Mouse (Mus musculus) heart, embryonic 12.5 days (tissue): ENCODE results near the gene Fam207a. TPM values are rescaled to one million over a fixed set of nuclear protein-coding genes. Genes with fewer than 3 reads are reported as not detected.

Source experiments
- ATAC-seq: fragments of 200-750 bp; cut with Nextera tagmentation; 2 replicates; pipeline ENCODE4 v1.8.0; 2017; ENCODE audit warnings: moderate TSS enrichment, moderate library complexity; ENCODE audit not compliant: insufficient number of reproducible peaks, low FRiP score
- H3K27ac ChIP-seq: fragments of 300-500 bp; sonication (generic); 2 replicates; pipeline ENCODE4 v1.5.1; 2016; ENCODE audit warnings: mild to moderate bottlenecking, moderate library complexity; ENCODE audit not compliant: poor library complexity, severe bottlenecking
- H3K27me3 ChIP-seq: fragments of 300-500 bp; sonication (generic); replicated peaks from 2 replicates; pipeline ENCODE4 v1.6.1; 2016; ENCODE audit warnings: mild to moderate bottlenecking, moderate library complexity
- H3K36me3 ChIP-seq: fragments of 300-500 bp; sonication (generic); 2 replicates; pipeline ENCODE4 v1.6.1; 2016; ENCODE audit warnings: mild to moderate bottlenecking, moderate library complexity
- H3K4me1 ChIP-seq: fragments of 300-500 bp; sonication (generic); replicated peaks from 2 replicates; pipeline ENCODE4 v1.6.1; 2016; ENCODE audit warnings: mild to moderate bottlenecking
- H3K4me2 ChIP-seq: fragments of 300-500 bp; sonication (generic); 2 replicates; pipeline ENCODE4 v1.6.1; 2016; ENCODE audit warnings: mild to moderate bottlenecking, moderate library complexity
- H3K4me3 ChIP-seq: fragments of 300-500 bp; sonication (generic); 2 replicates; pipeline ENCODE4 v1.5.1; 2016; ENCODE audit warnings: mild to moderate bottlenecking
- H3K9ac ChIP-seq: fragments of 300-500 bp; sonication (generic); 2 replicates; pipeline ENCODE4 v1.6.1; 2016; ENCODE audit warnings: mild to moderate bottlenecking, moderate library complexity
- H3K9me3 ChIP-seq: fragments of 300-500 bp; sonication (generic); replicated peaks from 2 replicates; pipeline ENCODE4 v1.6.1; 2016; ENCODE audit warnings: mild to moderate bottlenecking, moderate library complexity
- WGBS: fragments of 180-500 bp; shearing (Covaris S2); methylation state at CpG from one replicate; pipeline ENCODE4 v1.1.7; 2016; 5-methylcytosine and 5-hydroxymethylcytosine counted together
- polyA plus RNA-seq: library from polyadenylated mRNA; unstranded; fragments of >200 nt; fragmentation: Nextera tagmentation; extraction: Ambion mirVana; gene quantifications from 2 replicates; pipeline ENCODE4 v1.2.1, GENCODE M21; 2016

Fam207a gene
- polyA plus RNA-seq, 1 experiment from 2014 or later = 31.0 TPM

- Histone ChIP-seq H3K9me3 (no peaks in the 10 kb centered on the region), H3K27me3 (no peaks in the 10 kb centered on the region), H3K36me3 (peaks cover 72% of the 10 kb centered on the region), H3K27ac (no peak overlapping the region), H3K4me2 (no peak overlapping the region), H3K9ac (no peak overlapping the region; the same call in 1 of the 2 replicates), H3K4me1 (peaks cover 21% of the 10 kb centered on the region), H3K4me3 (no peak overlapping the region)
- 82% methylated on average over 15 of the region's 15 CpGs for WGBS
- no peak for ATAC-seq
Observed at GRCm38 (mm10) chr10:77510225-77510982, 5.2 kb downstream of the Fam207a start.

- Histone ChIP-seq H3K27ac (no peak overlapping the region), H3K9ac (peak overlapping the region; percentile 42; the same call in 1 of the 2 replicates)
- WGBS = 57% methylated on average over 12 of the region's 12 CpGs
Observed at GRCm38 (mm10) chr10:77509403-77510187, 6.0 kb downstream of the Fam207a start.

GRCm38 (mm10) chr10:77508744-77509143 lies 6.8 kb downstream of the Fam207a start:
- Histone ChIP-seq H3K4me3 (no peak overlapping the region), H3K36me3 (peaks cover 77% of the 10 kb centered on the region), H3K27me3 (no peaks in the 10 kb centered on the region), H3K9me3 (no peaks in the 10 kb centered on the region), H3K27ac (no peak overlapping the region), H3K9ac (no peak overlapping the region), H3K4me1 (peaks cover 10% of the 10 kb centered on the region; the same call in 1 of the 2 replicates), H3K4me2 (no peak overlapping the region)
- 90% methylated on average over 3 of the region's 3 CpGs for WGBS
- ATAC-seq = no peak

More at GRCm38 (mm10) chr10:77509403-77510187, 6.0 kb downstream of the Fam207a start:
- no peak overlapping the region for H3K4me3 ChIP-seq
- peaks cover 77% of the 10 kb centered on the region for H3K36me3 ChIP-seq
- peaks cover 15% of the 10 kb centered on the region for H3K4me1 ChIP-seq
- no peaks in the 10 kb centered on the region for H3K9me3 ChIP-seq
- peak; percentile 67 for ATAC-seq
- H3K27me3 ChIP-seq = no peaks in the 10 kb centered on the region
- H3K4me2 ChIP-seq = no peak overlapping the region

- H3K9ac ChIP-seq = no peak overlapping the region
- no peak overlapping the region for H3K4me2 ChIP-seq
- no peak overlapping the region for H3K27ac ChIP-seq
- peaks cover 10% of the 10 kb centered on the region; the same call in 1 of the 2 replicates for H3K4me1 ChIP-seq
- H3K36me3 ChIP-seq = peaks cover 79% of the 10 kb centered on the region
- H3K27me3 ChIP-seq = no peaks in the 10 kb centered on the region
- no peak overlapping the region for H3K4me3 ChIP-seq
- ATAC-seq = no peak
- H3K9me3 ChIP-seq = no peaks in the 10 kb centered on the region
- 73% methylated on average over 4 of the region's 4 CpGs for WGBS
Observed at GRCm38 (mm10) chr10:77507779-77508178, 7.8 kb downstream of the Fam207a start.

- no peaks in the 10 kb centered on the region for H3K9me3 ChIP-seq
- no peaks in the 10 kb centered on the region for H3K27me3 ChIP-seq
- H3K36me3 ChIP-seq = peaks cover 75% of the 10 kb centered on the region
- no peak for ATAC-seq
- peaks cover 10% of the 10 kb centered on the region; the same call in 1 of the 2 replicates for H3K4me1 ChIP-seq
- H3K27ac ChIP-seq = no peak overlapping the region
- no peak overlapping the region for H3K9ac ChIP-seq
- WGBS = 85% methylated on average over 13 of the region's 13 CpGs
- H3K4me3 ChIP-seq = no peak overlapping the region
- H3K4me2 ChIP-seq = no peak overlapping the region
Observed at GRCm38 (mm10) chr10:77506961-77507577, 8.5 kb downstream of the Fam207a start.

- Histone ChIP-seq H3K4me1 (peaks cover 10% of the 10 kb centered on the region; the same call in 1 of the 2 replicates), H3K27me3 (no peaks in the 10 kb centered on the region), H3K36me3 (peaks cover 75% of the 10 kb centered on the region), H3K4me3 (no peak overlapping the region), H3K27ac (no peak overlapping the region), H3K9ac (no peak overlapping the region), H3K4me2 (no peak overlapping the region), H3K9me3 (no peaks in the 10 kb centered on the region)
- WGBS = 85% methylated on average over 5 of the region's 5 CpGs
- no peak for ATAC-seq
Observed at GRCm38 (mm10) chr10:77506526-77506925, 9.1 kb downstream of the Fam207a start.

GRCm38 (mm10) chr10:77504143-77504542 lies 11.4 kb downstream of the Fam207a start:
- Histone ChIP-seq H3K4me3 (no peak overlapping the region), H3K4me1 (peaks cover 6% of the 10 kb centered on the region), H3K36me3 (peaks cover 70% of the 10 kb centered on the region), H3K4me2 (no peak overlapping the region), H3K27me3 (no peaks in the 10 kb centered on the region), H3K9ac (no peak overlapping the region), H3K27ac (no peak overlapping the region), H3K9me3 (no peaks in the 10 kb centered on the region)
- WGBS = 94% methylated on average over 6 of the region's 6 CpGs
- ATAC-seq = no peak

- no peaks in the 10 kb centered on the region for H3K9me3 ChIP-seq
- no peaks in the 10 kb centered on the region for H3K27me3 ChIP-seq
- peaks cover 72% of the 10 kb centered on the region for H3K36me3 ChIP-seq
- no peak for ATAC-seq
- no peak overlapping the region for H3K27ac ChIP-seq
- no peak overlapping the region for H3K4me2 ChIP-seq
- no peak overlapping the region for H3K9ac ChIP-seq
- WGBS = 86% methylated on average over 25 of the region's 25 CpGs
- peaks cover 9% of the 10 kb centered on the region for H3K4me1 ChIP-seq
- H3K4me3 ChIP-seq = no peak overlapping the region
Observed at GRCm38 (mm10) chr10:77502967-77503922, 12.3 kb downstream of the Fam207a start.

GRCm38 (mm10) chr10:77500636-77501035 lies 14.9 kb downstream of the Fam207a start:
- peaks cover 69% of the 10 kb centered on the region for H3K36me3 ChIP-seq
- WGBS = 85% methylated on average over 14 of the region's 14 CpGs

GRCm38 (mm10) chr10:77498254-77498653 lies 17.3 kb downstream of the Fam207a start:
- H3K9me3 ChIP-seq = no peaks in the 10 kb centered on the region
- no peak overlapping the region for H3K4me3 ChIP-seq
- H3K36me3 ChIP-seq = peaks cover 73% of the 10 kb centered on the region
- peaks cover 10% of the 10 kb centered on the region for H3K4me1 ChIP-seq
- H3K27me3 ChIP-seq = no peaks in the 10 kb centered on the region
- no peak overlapping the region for H3K27ac ChIP-seq
- no peak for ATAC-seq
- WGBS = 71% methylated on average over 6 of the region's 6 CpGs
- H3K4me2 ChIP-seq = no peak overlapping the region
- no peak overlapping the region for H3K9ac ChIP-seq

More at GRCm38 (mm10) chr10:77500636-77501035, 14.9 kb downstream of the Fam207a start:
- Histone ChIP-seq H3K27ac (no peak overlapping the region), H3K4me2 (no peak overlapping the region), H3K27me3 (no peaks in the 10 kb centered on the region), H3K9me3 (no peaks in the 10 kb centered on the region), H3K4me3 (no peak overlapping the region), H3K9ac (no peak overlapping the region), H3K4me1 (peaks cover 10% of the 10 kb centered on the region)
- no peak for ATAC-seq
